Mouse (Mus musculus): ENCODE measurements around the gene Hist1h3g. TPM values are rescaled to one million over a fixed set of nuclear protein-coding genes. Genes with fewer than 3 reads are reported as not detected.

Hist1h3g gene
- total RNA-seq, 1 experiment from 2014 or later: not detected

Other genes with a start within 250 kb of the Hist1h3g start
- 19.2 TPM for gene Zfp322a, start 166.2 kb upstream of the Hist1h3g start, total RNA-seq (2023)
- gene Abt1, start 111.6 kb upstream of the Hist1h3g start, total RNA-seq (2023): 18.1 TPM
- gene Btn1a1, start 69.5 kb upstream of the Hist1h3g start, total RNA-seq (2023): not detected
- gene Btn2a2, start 46.6 kb upstream of the Hist1h3g start, total RNA-seq (2023): not detected
- 194 TPM for gene Hist1h4h, start 4.4 kb upstream of the Hist1h3g start, total RNA-seq (2023)
- 10.1 TPM for gene Hist1h2af, start 1.5 kb upstream of the Hist1h3g start, total RNA-seq (2023)
- gene Hist1h2bh, start 8.0 kb downstream of the Hist1h3g start, total RNA-seq (2023): 4.1 TPM
- 49.5 TPM for gene Hist1h3f, start 8.6 kb downstream of the Hist1h3g start, total RNA-seq (2023)
- 34.0 TPM for gene Hist1h4f, start 16.2 kb downstream of the Hist1h3g start, total RNA-seq (2023)
- gene Hist1h1d, start 17.8 kb downstream of the Hist1h3g start, total RNA-seq (2023): 5.9 TPM
- 112 TPM for gene Hist1h3e, start 26.9 kb downstream of the Hist1h3g start, total RNA-seq (2023)
- 7.7 TPM for gene Hist1h2ae, start 35.8 kb downstream of the Hist1h3g start, total RNA-seq (2023)
- 132 TPM for gene Hist1h2bg, start 36.0 kb downstream of the Hist1h3g start, total RNA-seq (2023)
- gene Hist1h2bf, start 38.8 kb downstream of the Hist1h3g start, total RNA-seq (2023): 76.2 TPM
- 2.4 TPM for gene Hist1h2ad, start 39.0 kb downstream of the Hist1h3g start, total RNA-seq (2023)
- 2.3 TPM for gene Hist1h3d, start 40.3 kb downstream of the Hist1h3g start, total RNA-seq (2023)
- 124 TPM for gene Hist1h4d, start 46.2 kb downstream of the Hist1h3g start, total RNA-seq (2023)
- gene Hist1h2be, start 85.7 kb downstream of the Hist1h3g start, total RNA-seq (2023): 10.8 TPM
- 135 TPM for gene Hist1h1e, start 87.1 kb downstream of the Hist1h3g start, total RNA-seq (2023)
- gene Hist1h2ac, start 148.5 kb downstream of the Hist1h3g start, total RNA-seq (2023): 8.0 TPM
- gene Hist1h2bc, start 148.8 kb downstream of the Hist1h3g start, total RNA-seq (2023): 12.8 TPM
- gene Hist1h1t, start 160.4 kb downstream of the Hist1h3g start, total RNA-seq (2023): not detected
- 109 TPM for gene Hist1h4c, start 163.0 kb downstream of the Hist1h3g start, total RNA-seq (2023)
- gene Hfe, start 175.4 kb downstream of the Hist1h3g start, total RNA-seq (2023): 4.6 TPM
- 627 TPM for gene Hist1h1c, start 203.4 kb downstream of the Hist1h3g start, total RNA-seq (2023)
- gene Hist1h3c, start 210.2 kb downstream of the Hist1h3g start, total RNA-seq (2023): 6.9 TPM
- gene Hist1h2bb, start 211.3 kb downstream of the Hist1h3g start, total RNA-seq (2023): 12.3 TPM
- gene Hist1h2ab, start 215.7 kb downstream of the Hist1h3g start, total RNA-seq (2023): 12.8 TPM
- 15.6 TPM for gene Hist1h3b, start 216.8 kb downstream of the Hist1h3g start, total RNA-seq (2023)
- gene Hist1h4b, start 221.6 kb downstream of the Hist1h3g start, total RNA-seq (2023): 29.3 TPM
- gene Hist1h4a, start 225.8 kb downstream of the Hist1h3g start, total RNA-seq (2023): 93.4 TPM
- 100 TPM for gene Hist1h3a, start 227.0 kb downstream of the Hist1h3g start, total RNA-seq (2023)
- gene Hist1h1a, start 228.2 kb downstream of the Hist1h3g start, total RNA-seq (2023): 22.0 TPM
- not detected for gene Trim38, start 234.5 kb downstream of the Hist1h3g start, total RNA-seq (2023)